Mouse (Mus musculus) gastrocnemius, adult 8-10 months (tissue): ENCODE results near the gene Cphx3. TPM values are rescaled to one million over a fixed set of nuclear protein-coding genes. Genes with fewer than 3 reads are reported as not detected.
"Not testable (repeated sequence)": the region's sequence is repeated elsewhere in the genome, so short reads cannot be mapped to it uniquely, and the experiment has no call there.

ENCODE experiments used
- DNase-seq, 2 experiments: peaks; one replicate each; pipeline ENCODE4 v3.0.0; 2022; ENCODE audit warnings: low spot score in 2 of 2
- total RNA-seq, 4 experiments: library from RNA; stranded (reverse); gene quantifications; 2 replicates each; pipeline ENCODE4 v1.2.4; 2022

Cphx3 gene
- not detected for total RNA-seq

DNA sequence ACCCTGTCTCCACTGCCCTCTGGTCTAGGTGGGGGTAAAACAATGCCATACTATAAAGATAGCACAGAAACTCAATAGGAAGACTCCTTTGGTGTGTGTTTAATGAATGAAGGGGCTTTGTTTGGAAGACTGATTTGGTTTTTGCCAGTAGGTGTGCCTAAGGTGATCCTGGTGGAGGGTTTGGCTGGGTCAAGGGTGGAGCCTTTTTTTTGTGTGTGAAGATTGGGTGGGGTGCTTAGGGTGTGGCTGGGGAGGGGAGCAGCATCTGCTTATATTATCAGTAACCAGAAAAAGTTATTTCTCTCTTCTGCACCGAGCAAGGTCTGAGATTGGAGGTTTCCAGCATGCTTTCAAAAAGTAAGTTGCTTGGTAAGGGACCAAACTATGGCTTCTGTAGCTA lies at the start of gene Cphx3:
Gene Cphx3 (plus strand): TSS at position 301 of the 400 bp plus-strand sequence.
- not testable (repeated sequence) for DNase-seq

DNA sequence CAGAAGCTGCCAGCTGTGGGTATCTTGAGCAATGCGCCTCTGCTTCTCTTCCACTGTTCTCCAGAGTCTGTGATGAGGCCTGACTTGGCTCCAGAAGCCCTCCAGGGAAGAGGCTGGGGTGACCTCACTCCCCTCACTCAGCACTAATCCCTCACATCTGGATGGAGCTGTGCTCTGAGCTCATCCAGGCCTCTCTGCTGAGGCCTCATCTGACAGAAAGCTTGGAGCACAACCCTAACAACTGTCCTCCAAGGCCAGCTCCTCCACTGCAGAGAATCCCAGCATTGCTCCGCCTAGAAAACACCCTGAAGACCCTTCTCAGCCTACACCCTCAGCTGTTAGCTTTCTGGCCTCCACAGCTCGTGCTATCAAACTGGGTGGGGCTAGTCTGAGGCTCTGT lies 47.7 kb upstream of the Cphx3 start:
- DNase-seq, result not testable (repeated sequence)

DNA sequence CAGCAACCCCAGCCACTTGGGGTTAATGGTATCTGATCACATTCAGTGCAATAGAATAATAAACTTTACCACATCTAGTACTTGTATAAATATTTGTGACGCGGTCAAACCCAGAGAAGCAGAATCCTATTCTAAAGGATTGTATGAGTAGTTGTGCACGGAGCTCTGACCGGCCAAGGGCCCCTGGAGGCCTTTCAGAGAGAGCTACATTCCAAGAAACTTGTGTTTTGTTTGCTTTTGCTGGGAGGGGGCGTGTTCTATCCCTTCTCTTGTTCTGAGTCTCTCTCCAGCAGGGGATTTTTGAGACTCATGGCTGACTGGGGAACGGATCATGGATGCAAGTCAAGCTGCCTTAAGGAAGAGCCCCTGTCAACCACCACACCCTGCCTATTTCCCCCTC lies 46.7 kb upstream of the Cphx3 start:
- not testable (repeated sequence) for DNase-seq

DNA sequence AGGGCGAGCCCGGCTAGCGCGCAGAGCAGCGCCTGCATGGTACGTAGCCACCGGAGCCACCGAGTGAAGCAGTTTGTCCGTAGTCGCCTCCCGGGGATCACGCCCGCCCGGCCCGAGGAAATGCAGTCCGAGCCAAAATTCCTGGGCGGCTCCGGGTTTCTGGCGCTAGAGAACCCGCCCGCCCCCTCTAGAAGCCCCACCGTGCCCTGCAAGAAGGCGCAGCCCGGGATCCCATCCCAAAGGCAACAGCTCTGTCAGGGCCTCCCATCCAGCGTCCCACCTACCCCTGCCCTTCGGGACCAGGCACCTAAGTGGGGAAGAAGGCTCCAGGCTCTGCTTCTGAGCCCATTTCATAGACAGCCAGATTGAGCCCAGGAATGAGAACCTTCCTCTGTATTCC lies 39.5 kb upstream of the Cphx3 start, which contains the start of gene Gm9780:
Gene Gm9780 (minus strand): TSS at position 101 of the 400 bp plus-strand sequence.
- not testable (repeated sequence) for DNase-seq

DNA sequence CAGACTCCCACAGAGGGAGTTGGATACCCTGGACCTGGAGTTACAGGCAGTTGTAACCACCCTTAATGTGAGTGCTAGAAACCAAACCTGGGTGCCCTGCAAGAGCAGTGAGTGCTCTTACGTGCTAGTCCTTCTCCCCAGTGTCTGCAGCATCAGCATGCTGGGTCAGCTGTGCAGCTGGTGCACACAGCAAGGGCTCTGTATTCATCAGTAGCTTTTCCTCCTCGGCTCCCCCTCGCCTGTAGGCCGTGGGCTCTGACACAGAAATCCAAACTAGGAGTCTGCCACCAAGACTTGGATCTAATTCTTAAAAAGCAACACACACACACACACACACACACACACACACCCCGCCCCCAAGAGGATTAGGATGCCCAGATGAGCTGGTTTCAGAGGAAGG lies 37.1 kb upstream of the Cphx3 start:
- not testable (repeated sequence) for DNase-seq

DNA sequence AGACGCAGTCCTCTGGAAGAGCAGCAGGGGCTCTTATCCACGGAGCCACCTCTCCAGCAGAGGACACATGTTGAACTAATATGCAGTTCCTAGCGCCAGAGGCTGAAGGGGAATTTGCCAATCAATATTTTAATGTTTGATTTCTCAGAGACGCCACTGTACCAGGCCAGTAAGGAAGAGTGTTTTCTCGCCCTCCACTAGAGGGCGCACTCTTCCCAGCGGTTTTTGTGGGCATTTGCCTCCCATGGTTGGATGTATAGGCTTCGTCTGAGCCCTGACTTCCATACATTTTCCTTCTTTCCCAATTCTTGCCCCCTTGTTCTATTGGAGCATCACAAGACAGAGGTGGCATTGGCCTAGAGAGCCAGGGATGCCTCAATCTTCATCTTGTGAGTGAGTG lies 35.1 kb upstream of the Cphx3 start:
- not testable (repeated sequence) for DNase-seq

DNA sequence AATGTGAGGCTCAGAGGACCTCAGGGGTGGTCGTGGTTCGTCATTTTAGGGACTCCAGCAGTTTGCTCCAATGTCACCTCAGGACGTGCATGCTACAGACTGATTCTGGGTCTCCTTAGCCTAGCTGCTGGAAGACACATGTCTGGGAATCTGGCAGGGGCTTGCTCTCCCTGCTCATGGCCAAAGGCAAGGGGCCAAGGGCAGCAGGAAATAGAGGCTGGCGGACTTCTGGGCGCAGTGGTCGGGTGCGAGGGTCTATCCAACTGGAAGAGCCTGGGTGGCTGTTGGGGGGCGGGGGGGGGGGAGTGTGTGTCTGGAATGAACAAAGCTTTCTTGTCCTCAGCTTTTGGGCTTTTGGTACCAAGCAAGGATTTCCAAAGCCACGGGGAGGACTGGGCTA lies 33.3 kb upstream of the Cphx3 start:
- DNase-seq, result not testable (repeated sequence)

DNA sequence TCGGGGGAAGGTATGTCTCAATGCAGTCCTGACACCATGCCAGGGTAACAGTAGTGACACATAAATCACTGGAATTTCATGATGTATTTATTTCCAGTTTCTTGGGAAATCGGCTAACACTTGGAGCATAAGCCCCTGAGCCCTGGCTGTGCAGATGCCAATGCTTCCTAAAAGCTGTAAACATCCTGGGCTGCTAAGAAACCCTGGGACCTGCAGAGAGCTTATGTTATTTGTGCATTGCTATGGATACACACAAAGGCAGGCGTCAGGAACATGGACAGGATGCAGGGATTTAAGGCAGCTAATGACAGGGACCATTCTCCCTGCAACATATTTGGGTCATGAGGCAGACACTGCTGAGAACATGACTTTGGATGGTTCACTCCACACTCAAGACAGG lies 23.9 kb upstream of the Cphx3 start:
- DNase-seq, result not testable (repeated sequence)

DNA sequence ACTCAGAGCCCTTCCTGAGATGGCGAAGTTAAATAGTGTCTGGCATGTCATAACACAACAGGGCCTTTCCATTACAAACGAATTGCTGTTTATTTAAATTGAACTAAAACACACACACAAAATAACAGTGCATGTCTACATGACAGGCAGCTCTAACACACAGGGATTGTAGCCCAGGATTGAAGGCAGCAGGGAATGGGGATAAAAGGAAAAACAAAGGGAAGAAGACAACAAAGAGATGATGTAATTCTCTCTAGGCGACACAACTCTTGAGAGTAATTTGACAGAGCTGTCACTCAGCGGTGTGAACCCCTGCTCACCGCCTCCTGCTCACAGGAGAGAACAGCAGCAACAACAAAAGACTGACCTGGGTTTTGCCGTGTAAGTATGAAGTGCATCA lies 22.7 kb upstream of the Cphx3 start:
- not testable (repeated sequence) for DNase-seq

DNA sequence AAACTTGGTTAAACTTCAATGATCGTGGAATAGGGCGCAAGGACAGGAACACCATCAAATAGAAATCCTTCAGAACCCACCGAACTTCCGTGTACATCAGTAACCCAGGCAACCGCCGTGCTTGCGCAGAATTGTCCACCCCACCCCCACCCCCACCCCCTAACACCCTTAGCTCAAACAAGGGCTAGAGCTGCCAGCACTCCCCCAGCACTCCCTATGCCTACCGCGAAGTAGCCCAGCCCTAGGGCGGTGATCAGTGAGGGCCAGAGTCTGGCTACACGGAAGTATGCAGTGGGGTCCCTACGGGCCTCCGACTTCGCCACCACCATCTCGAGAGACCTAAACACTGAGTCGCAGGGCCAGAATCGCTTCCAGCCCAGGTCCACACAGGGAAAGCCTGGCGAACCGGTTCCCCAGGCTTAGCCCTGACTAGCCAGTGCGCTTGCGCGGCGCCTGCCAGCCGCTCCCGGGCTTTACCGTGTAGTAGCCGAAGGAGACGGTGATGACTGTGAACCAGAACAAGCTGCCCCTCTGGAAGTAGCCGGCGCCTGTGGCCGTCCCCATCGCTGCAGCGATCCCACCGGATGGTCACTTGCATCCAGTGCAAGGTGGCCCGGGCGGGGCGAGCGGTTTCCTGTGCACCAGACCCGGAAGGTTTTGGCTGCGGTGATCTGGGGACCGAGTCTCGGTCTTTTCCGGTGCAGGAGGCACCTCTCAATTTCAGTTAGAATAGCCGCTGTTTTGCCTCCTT lies 15.3 kb upstream of the Cphx3 start:
- not testable (repeated sequence) for DNase-seq

DNA sequence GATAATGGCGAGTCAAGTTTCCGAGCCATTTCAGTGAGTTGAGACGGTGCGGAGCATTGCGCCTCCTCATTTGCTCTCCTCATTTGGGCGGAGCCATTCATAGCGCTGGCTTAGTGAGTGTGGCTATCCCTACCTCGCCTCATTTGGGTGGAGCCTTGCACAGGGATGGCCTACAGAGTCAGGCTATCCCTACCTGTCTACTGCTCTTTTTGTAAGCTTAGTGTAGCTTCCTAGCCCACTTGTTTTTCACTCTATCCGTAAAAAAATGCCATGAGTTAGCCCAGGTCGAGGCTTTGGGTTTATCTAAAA lies 14.8 kb upstream of the Cphx3 start, which contains the start of gene Tmem254c:
Gene Tmem254c (minus strand): TSS at position 31 of the 309 bp plus-strand sequence.
- DNase-seq, result not testable (repeated sequence)

DNA sequence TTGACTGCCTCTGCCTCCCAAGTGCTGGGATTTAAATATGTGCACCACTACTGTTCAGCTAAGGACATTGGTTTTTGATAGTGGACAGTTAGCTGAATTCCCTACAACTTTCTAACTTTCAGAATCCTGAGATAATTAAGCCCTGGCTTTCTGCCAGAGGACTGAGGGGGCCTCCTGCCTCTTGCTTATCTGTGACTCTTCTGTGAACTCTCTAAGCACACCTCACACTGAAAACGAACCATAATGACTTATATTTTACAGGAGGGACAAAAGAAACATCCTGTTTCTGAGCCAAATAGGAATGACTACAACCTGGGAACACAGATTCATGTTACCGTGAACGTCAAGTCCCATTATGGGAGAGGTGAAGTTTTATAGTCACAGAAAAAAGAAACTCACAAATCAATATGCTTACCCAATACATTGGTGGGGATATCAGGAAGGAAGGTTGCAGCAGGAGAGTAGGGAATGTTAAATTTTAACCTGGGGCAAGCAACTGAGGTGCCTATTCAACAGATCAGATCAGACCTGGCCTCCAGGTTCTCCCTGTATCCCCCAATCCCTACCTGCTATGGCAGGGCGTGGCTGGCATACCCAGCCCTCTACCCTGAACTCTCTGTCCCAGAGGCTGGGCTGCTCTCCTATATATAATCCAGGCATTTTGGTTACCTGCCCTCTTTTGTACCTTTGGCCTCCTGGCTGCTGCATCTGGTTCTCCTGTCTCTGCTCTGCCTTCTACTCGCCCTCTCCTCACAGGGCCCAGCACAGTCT lies 5.3 kb upstream of the Cphx3 start:
- DNase-seq, result not testable (repeated sequence)

DNA sequence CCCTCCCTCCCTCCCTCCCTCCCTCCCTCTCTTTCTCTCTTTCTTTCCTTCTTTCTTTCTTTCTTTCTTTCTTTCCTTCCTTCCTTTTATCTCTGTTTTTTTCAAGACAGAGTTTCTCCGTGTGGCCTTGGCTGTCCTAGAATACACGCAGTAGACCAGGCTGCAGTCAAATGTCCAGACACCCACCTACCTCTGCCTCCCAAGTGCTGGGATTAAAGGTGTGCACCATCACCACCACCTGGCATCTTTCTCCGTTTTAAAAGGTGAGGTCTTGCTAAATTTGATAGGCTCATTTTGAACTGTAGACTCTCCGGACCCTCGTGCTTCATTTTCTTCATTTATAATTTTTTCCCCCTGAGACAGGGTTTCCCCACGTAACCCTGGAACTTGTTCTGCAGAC lies 881 bp upstream of the Cphx3 start, which contains the start of gene Cphx2:
Gene Cphx2 (plus strand): TSS at position 301 of the 400 bp plus-strand sequence.
- DNase-seq, result not testable (repeated sequence)

DNA sequence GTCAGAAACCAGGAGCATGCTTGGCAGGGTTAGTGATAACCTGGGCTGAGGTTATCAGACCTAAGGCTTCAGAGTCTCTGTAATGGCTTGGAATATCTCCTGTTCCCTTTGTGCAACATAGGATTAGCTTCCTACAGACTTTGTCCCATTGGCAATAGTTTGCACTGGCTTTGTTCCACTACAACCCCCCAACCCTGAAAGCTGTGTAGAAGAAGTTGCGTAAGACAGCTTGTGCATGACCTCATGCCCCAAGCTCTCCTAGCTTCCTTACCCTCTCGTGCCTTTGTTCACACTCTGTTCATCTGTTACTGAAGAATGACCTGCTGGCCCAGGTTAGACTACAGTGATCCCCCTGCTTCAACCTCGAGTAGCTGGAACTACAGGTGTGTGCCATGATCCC lies 15.5 kb downstream of the Cphx3 start:
- DNase-seq, result not testable (repeated sequence)

DNA sequence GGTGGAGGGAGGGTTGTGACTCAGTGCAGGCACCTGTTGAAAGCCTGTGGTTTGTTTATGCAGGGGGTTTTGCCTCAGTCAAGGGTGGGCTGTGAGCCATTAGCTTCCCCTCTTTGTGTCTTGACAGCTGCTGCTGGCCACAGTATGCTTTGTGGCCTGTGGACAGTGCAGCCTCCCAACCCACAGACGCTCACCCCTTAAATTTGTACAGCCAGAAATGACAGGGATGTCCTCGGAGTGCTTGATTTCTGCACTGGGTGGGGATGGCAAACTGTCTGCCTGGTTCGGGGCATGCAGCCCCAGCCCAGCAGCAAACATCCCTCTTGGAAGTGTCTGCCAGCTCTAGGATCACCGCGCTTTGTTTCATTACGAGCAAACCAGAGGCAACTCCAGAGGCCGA lies 36.1 kb downstream of the Cphx3 start, which contains the start of gene Duxbl2:
Gene Duxbl2 (plus strand): TSS at position 200 of the 400 bp plus-strand sequence.
- not testable (repeated sequence) for DNase-seq

DNA sequence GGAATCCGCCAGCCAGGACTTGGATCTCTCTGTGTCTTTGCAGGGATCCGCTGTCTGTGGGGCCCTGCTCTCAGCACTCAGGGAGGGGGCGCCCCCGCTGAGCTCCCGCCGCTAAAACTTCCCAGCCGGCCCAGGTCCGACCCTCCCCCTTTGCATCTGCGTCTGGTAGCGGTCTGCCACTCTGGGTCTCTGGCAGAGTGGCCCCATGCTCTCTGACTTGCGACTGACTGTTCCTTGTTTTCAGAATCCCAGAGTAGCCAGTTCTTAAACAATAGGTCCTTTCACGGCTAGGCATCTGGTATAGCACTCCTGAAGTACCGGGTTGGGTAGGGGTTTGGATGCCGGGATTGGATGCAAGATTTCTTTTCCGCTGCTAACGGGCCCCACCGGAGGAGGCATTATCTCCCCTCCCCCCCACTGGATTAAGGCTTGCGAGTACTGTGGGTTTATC lies 36.5 kb downstream of the Cphx3 start:
- not testable (repeated sequence) for DNase-seq

DNA sequence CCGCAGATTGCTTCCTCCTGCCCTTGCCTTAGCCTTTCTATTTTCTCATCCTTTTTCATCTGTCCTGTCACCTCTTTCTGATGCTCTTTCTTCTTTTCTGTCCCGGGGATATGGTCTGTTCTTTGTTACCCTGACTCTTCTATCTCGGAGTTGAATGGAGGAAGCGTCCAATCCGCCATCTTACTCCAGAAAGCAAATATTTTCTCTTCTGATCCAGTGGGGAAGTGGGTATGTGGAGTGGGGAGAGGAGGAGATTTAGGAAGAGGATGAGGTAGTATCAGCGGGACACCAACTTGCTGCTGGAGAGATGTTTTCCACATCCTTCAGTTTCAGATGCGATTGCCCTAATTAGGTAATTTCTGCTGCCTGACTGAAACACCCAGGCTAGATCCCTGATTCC lies 37.0 kb downstream of the Cphx3 start:
- DNase-seq, result not testable (repeated sequence)

DNA sequence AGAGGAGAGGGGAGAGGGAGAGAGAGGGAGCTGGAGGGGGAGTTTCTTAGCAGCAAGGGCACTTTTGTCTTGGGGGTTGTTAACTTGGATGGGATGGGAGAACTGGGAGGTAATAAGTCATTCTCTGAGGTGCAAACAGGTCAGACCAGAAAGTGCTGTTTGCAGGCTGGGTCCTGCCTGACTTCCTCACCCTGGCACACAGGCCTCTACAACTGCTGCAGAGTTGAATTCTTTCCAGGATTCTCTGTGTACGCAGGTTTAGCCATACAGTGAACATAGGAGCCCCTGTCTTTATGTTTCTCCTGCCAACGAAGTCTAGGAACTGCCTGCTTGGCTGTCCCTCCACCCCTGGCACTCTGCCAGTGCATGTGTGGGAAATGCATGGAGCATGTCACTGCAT lies 65.0 kb downstream of the Cphx3 start:
- DNase-seq, result not testable (repeated sequence)

DNA sequence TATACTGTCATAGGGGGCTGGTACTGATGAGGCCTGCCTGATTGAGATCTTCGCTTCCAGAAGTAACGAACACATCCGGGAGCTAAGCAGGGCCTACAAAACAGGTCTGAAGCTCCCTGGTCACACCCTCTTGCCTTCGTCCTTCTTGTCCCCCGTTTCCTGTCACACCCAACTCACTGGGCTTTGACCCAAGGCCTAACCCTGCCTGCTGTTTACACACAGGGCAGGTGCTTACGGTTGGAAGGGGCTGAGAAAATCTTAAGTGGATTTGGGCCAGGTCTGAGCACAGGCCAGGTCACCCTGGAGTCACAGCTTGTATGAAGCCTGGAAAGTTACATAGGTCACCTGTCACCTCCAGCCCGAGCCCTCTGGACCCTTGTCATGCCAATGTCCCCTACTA lies 73.9 kb downstream of the Cphx3 start:
- not testable (repeated sequence) for DNase-seq

DNA sequence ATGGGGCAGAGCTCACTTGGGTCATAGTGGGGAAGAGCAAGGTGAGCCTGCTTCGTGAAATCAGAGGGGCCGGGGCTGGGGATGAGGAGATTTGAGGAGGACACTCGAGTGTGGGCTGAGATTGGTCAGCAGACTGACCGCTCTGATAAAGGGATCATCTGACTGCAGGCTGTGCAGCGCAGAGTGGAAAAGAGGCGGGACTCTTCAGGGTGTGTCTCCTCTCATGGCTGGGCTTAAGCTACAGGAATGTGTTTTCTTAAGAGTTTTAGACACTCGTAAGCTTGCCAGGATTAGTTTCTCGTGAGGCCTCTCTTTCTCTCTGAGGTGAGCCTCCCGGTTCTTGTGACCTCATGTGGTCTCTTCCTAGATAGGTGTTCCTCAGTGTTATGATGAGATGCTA lies 79.1 kb downstream of the Cphx3 start:
- DNase-seq, result not testable (repeated sequence)

DNA sequence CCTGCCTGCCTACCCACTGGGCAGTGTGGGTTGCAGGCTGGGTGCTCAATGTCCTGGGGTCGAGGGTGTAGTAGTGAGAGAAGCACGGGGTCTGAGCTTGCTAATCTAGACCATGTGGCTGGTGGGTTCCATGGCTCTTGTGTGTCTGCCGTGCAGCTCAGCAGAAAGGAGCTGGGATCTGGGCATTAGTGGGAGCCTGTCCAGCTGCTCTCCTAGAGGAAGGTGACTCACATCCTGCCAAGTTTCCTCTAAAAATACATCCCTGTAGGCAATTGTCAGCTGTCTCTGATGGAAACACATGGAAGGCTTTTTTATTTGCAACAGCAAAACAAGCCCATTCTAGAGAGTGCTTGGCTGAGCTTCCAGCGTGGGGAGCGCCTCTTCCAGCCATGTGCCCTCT lies 80.3 kb downstream of the Cphx3 start:
- not testable (repeated sequence) for DNase-seq

DNA sequence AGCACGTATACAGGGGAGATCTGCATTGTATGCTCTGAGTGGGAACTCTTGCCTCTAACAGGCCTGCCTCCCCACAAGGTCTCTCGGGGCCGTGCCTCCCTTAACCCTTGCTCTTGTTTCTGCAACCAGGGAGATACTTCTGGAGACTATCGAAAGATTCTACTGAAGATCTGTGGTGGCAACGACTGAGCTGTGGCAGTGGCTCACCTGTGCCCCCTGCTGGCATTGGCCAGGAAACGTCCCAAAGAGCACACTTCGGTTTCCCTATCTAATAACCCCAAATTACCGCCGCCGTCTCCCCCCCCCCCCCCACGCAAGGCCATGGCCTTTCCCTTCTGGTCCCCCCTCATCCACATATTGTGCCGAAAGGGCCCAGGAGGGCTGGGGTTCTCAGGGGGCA lies 83.2 kb downstream of the Cphx3 start:
- not testable (repeated sequence) for DNase-seq
